Mouse (Mus musculus): ENCODE results near the gene Ptger4.

- TF ChIP-seq CTCF (IDR thresholded peaks at IDR 0.05 in 2 of 3, conservative IDR thresholded peaks at IDR 0.05 in 1 of 3; ENCODE audit: control insufficient read depth in 1 of 3, insufficient read depth in 1 of 3, low read depth in 2 of 3, low read length in 3 of 3, poor library complexity in 1 of 3, severe bottlenecking in 1 of 3) (no peak), GATA1 (IDR thresholded peaks at IDR 0.05; ENCODE audit: low read depth, low read length) (no peak), MAFK (IDR thresholded peaks at IDR 0.05; ENCODE audit: borderline replicate concordance, low read depth, low read length) (no peak), TAL1 (IDR thresholded peaks at IDR 0.05; ENCODE audit: low read length) (no peak), TCF12 (IDR thresholded peaks at IDR 0.05; ENCODE audit: low read depth, low read length) (no peak), POLR2A (IDR thresholded peaks at IDR 0.05; ENCODE audit: control insufficient read depth in 1 of 2, insufficient read depth in 1 of 2, low read depth in 1 of 2, low read length in 2 of 2, poor library complexity in 1 of 2) (no peak), NRF1 (IDR thresholded peaks at IDR 0.05; ENCODE audit: insufficient read depth, low read depth, low read length, poor library complexity, severe bottlenecking) (no peak), TBP (IDR thresholded peaks at IDR 0.05; ENCODE audit: low read depth, low read length) (no peak), NELFE (IDR thresholded peaks at IDR 0.05; ENCODE audit: low read depth, low read length) (no peak), GABPA (IDR thresholded peaks at IDR 0.05; ENCODE audit: low read depth, low read length) (no peak), KAT2A (conservative IDR thresholded peaks at IDR 0.05; ENCODE audit: low read depth, low read length) (no peak), USF2 (IDR thresholded peaks at IDR 0.05; ENCODE audit: borderline replicate concordance in 1 of 2, insufficient read depth in 1 of 2, low read depth in 1 of 2, low read length in 2 of 2) (no peak), POLR2AphosphoS2 (IDR thresholded peaks at IDR 0.05; ENCODE audit: low read length) (no peak)
Observed at GRCm38 (mm10) chr15:5262874-5263504, 19.0 kb upstream of the Ptger4 start.
